Mouse (Mus musculus) heart, postnatal 0 days (tissue): ENCODE data around the gene Micu2.

Source experiments
- CTCF ChIP-seq: IDR thresholded peaks from 2 replicates; pipeline ENCODE4 v1.5.1; 2016; ENCODE audit warnings: antibody characterized with exemption, control low read depth, low read depth
- EP300 ChIP-seq: IDR thresholded peaks from 2 replicates; pipeline ENCODE4 v1.6.1; 2016; ENCODE audit warnings: antibody characterized with exemption, low read depth

- TF ChIP-seq CTCF (no peak), EP300 (no peak)
These were observed 109.5 kb downstream of the Micu2 start for GRCm38 (mm10) chr14:57889541-57890010.
